In genomic region chr1:41652646-41653427, GRCm38 (mm10) we compare ENCODE assay signal across 9 mouse cellular contexts.
DNase-seq lines count a peak whose midpoint lies in the region; ATAC-seq and TF ChIP-seq lines count a peak whose summit lies in the region.
"Had no signal": no experiment of that assay in that cellular context is flagged by ENCODE, and none has a peak within 500 bp of the region (broad histone marks: within the 10 kb centered on the region; RNA-seq: fewer than 3 reads in every experiment).

No protein-coding gene starts in this region.

- TF ChIP-seq CTCF in heart, postnatal 0 days (IDR thresholded peaks at IDR 0.05; ENCODE audit: low read depth): no peak

- H3K27me3 ChIP-seq in forebrain, embryonic 14.5 days (replicated peaks; ENCODE audit: control insufficient read depth, insufficient read depth, low read length): no peaks in the 10 kb centered on the region
- H3K27me3 ChIP-seq in heart, postnatal 0 days (ENCODE audit: control insufficient read depth, insufficient read depth, low read length): no peaks in the 10 kb centered on the region
- H3K27me3 ChIP-seq: liver, embryonic 15.5 days had no signal

- 11% methylated on average over 8 of the region's 8 CpGs for WGBS in forebrain, embryonic 14.5 days
- WGBS in heart, postnatal 0 days: 14% methylated on average over 8 of the region's 8 CpGs

- H3K9ac ChIP-seq in forebrain, embryonic 14.5 days (ENCODE audit: low read length): no peak overlapping the region
- no peak overlapping the region for H3K9ac ChIP-seq in heart, postnatal 0 days (replicated peaks; ENCODE audit: low read depth, low read length)
- H3K9ac ChIP-seq: liver, embryonic 15.5 days had no signal

- H3K27ac ChIP-seq in forebrain, embryonic 14.5 days (ENCODE audit: low read depth, low read length): peak overlapping the region; percentile 46
- peak overlapping the region; percentile 69 for H3K27ac ChIP-seq in heart, postnatal 0 days (ENCODE audit: low read depth)
- H3K27ac ChIP-seq: liver, embryonic 15.5 days had no signal

- no peak overlapping the region for H3K4me3 ChIP-seq in forebrain, embryonic 14.5 days (ENCODE audit: low read depth, low read length)
- H3K4me3 ChIP-seq in heart, postnatal 0 days (ENCODE audit: low read depth, low read length): no peak overlapping the region
- H3K4me3 ChIP-seq: liver, embryonic 15.5 days had no signal

- H3K4me2 ChIP-seq in forebrain, embryonic 14.5 days (ENCODE audit: low read length): peak overlapping the region; percentile 42
- peak overlapping the region; percentile 20; the same call in 1 of the 2 replicates for H3K4me2 ChIP-seq in heart, postnatal 0 days (ENCODE audit: low read depth, low read length)
- H3K4me2 ChIP-seq: liver, embryonic 15.5 days had no signal

- peak; percentile 49; the same call in 1 of the 2 replicates for ATAC-seq in cerebellum, adult (ENCODE audit: insufficient number of reproducible peaks, low FRiP score, low TSS enrichment)
- ATAC-seq in forebrain, embryonic 14.5 days: peak; percentile 90
- ATAC-seq in heart, postnatal 0 days (ENCODE audit: insufficient read depth, low read depth): peak; percentile 89

- H3K9me3 ChIP-seq in forebrain, embryonic 14.5 days (replicated peaks; ENCODE audit: control insufficient read depth, low read length): no peaks in the 10 kb centered on the region
- no peaks in the 10 kb centered on the region for H3K9me3 ChIP-seq in heart, postnatal 0 days (replicated peaks; ENCODE audit: control insufficient read depth, low read length)
- H3K9me3 ChIP-seq: liver, embryonic 15.5 days had no signal

- no peaks in the 10 kb centered on the region for H3K36me3 ChIP-seq in forebrain, embryonic 14.5 days (ENCODE audit: control insufficient read depth, insufficient read depth, low read length)
- H3K36me3 ChIP-seq in heart, postnatal 0 days (replicated peaks; ENCODE audit: control insufficient read depth, insufficient read depth, low read length): no peaks in the 10 kb centered on the region
- H3K36me3 ChIP-seq: liver, embryonic 15.5 days had no signal

- peak; percentile 91 for DNase-seq in Muller cell, postnatal 12 days (ENCODE audit: inconsistent ontology term)
- peak; percentile 95 for DNase-seq in forebrain, embryonic 14.5 days (ENCODE audit: low spot score)
- DNase-seq in heart, postnatal 0 days (ENCODE audit: low spot score): peak; percentile 74
- DNase-seq in layer of hippocampus, postnatal 10 days (ENCODE audit: low spot score in 2 of 2): peak; percentile 80 to 81
- DNase-seq in lung, postnatal 4 days: peak; percentile 71 to 75
- DNase-seq in right cerebral cortex, postnatal 4 days: peak; percentile 71
- DNase-seq in thymus, postnatal 4 days: no peak

- peaks cover 22% of the 10 kb centered on the region for H3K4me1 ChIP-seq in forebrain, embryonic 14.5 days (ENCODE audit: control insufficient read depth, insufficient read depth, low read length)
- H3K4me1 ChIP-seq in heart, postnatal 0 days (ENCODE audit: control insufficient read depth, insufficient read depth): peaks cover 16% of the 10 kb centered on the region
- H3K4me1 ChIP-seq: liver, embryonic 15.5 days had no signal

- no peak for TF ChIP-seq EP300 in heart, postnatal 0 days (IDR thresholded peaks at IDR 0.05; ENCODE audit: low read depth)
